Comparison of ENCODE assay signal across 8 mouse cellular contexts in genomic region chr11:23256803-23257704, GRCm38 (mm10). TPM values are rescaled to one million over a fixed set of nuclear protein-coding genes. Genes with fewer than 3 reads are reported as not detected.
A peak's percentile ranks its signal among the peaks of the same experiment; 100 is the strongest.
DNase-seq lines count a peak whose midpoint lies in the region; ATAC-seq and TF ChIP-seq lines count a peak whose summit lies in the region.

No protein-coding gene starts in this region.

- WGBS in hindbrain, embryonic 14.5 days, result under 1% methylated on average over 48 of the region's 48 CpGs

- DNase-seq in Patski (ENCODE audit: low read depth, low spot score), result peak; percentile 44
- DNase-seq in cerebellum, postnatal 25 days, result peak; percentile 66 to 71
- peak; percentile 24 to 44 for DNase-seq in frontal cortex, postnatal 25 days (ENCODE audit: low spot score in 2 of 2)
- DNase-seq in hindbrain, embryonic 14.5 days (ENCODE audit: low spot score), result peak; percentile 70
- peak; percentile 40 to 58 for DNase-seq in layer of hippocampus, postnatal 36 days
- DNase-seq in lung, postnatal 36 days, result peak; percentile 92
- peak; percentile 69 for DNase-seq in retina, embryonic 14.5 days (ENCODE audit: low spot score)
- DNase-seq in thymus, postnatal 4 days, result peak; percentile 81

- CTCF ChIA-PET in Patski (lab: Charles Lee), result no interaction called here

- peak overlapping the region; percentile 100 for H3K27ac ChIP-seq in hindbrain, embryonic 14.5 days

- no peaks in the 10 kb centered on the region for H3K27me3 ChIP-seq in Patski
- H3K27me3 ChIP-seq in hindbrain, embryonic 14.5 days (ENCODE audit: control insufficient read depth, insufficient read depth, low read length), result no peaks in the 10 kb centered on the region

- 0 out of 2 replicates have a peak, but pooled peaks cover 3% of the 10 kb centered on the region for H3K36me3 ChIP-seq in hindbrain, embryonic 14.5 days (replicated peaks; ENCODE audit: control insufficient read depth, insufficient read depth)

- POLR2A ChIA-PET in Patski (lab: Charles Lee), result interaction anchor here (1.4 kb wide), 1 partner anchor 266 kb away, joined by 4 read pairs; the partner anchor contains the start of gene Cct4

- TF ChIP-seq CTCF in Patski (IDR thresholded peaks at IDR 0.05), result no peak

- H3K9ac ChIP-seq in hindbrain, embryonic 14.5 days, result peak overlapping the region; percentile 99

- H3K4me2 ChIP-seq in hindbrain, embryonic 14.5 days (replicated peaks), result peak overlapping the region; percentile 96

- H3K4me3 ChIP-seq in hindbrain, embryonic 14.5 days (replicated peaks; ENCODE audit: low read length), result peak overlapping the region; percentile 95

- no peaks in the 10 kb centered on the region for H3K9me3 ChIP-seq in hindbrain, embryonic 14.5 days (ENCODE audit: control insufficient read depth, low read length)

- in situ Hi-C loops in Patski (cut with MboI; ENCODE audit: low pct_unique_long_range_greater_than_20kb), result no loop called here

- ATAC-seq in Patski, result peak; percentile 10
- no peak for ATAC-seq in hindbrain, embryonic 14.5 days (ENCODE audit: low FRiP score)

- H3K4me1 ChIP-seq in hindbrain, embryonic 14.5 days (replicated peaks; ENCODE audit: control insufficient read depth, insufficient read depth, low read length), result peaks cover 27% of the 10 kb centered on the region

RNA-seq across cellular contexts. Expression of gene Xpo1, which starts 1.2 kb away (rescaled TPM):
- 85.3 TPM for polyA plus RNA-seq in Patski (2021)
- 90.7 and 94.9 TPM in 2 replicates for polyA plus RNA-seq in hindbrain, embryonic 14.5 days (2014; fragmentation: Nextera tagmentation; extraction: Ambion mirVana)
- 10 to 100 TPM; 72.4 to 75.6 TPM for total RNA-seq in layer of hippocampus, postnatal 36 days (2021)

RNA-seq across cellular contexts. Expression of gene Usp34, which starts 49.6 kb away (rescaled TPM):
- polyA plus RNA-seq in Patski (2021), result 49.4 TPM
- 46.5 and 48.9 TPM in 2 replicates for polyA plus RNA-seq in hindbrain, embryonic 14.5 days (2014; fragmentation: Nextera tagmentation; extraction: Ambion mirVana)
- total RNA-seq in layer of hippocampus, postnatal 36 days (2021), result 10 to 100 TPM; 81.6 to 88.3 TPM

Comparison
In these comparisons a context has a peak if more than half of its experiments do, and no peak if none do; other contexts are left out.
1. DNase-seq: peak in every context shown above with its lines; median percentile 92 in lung, postnatal 36 days; 81 in thymus, postnatal 4 days; 70 in hindbrain, embryonic 14.5 days; 69 in retina, embryonic 14.5 days; 68 in cerebellum, postnatal 25 days; 49 in layer of hippocampus, postnatal 36 days; 44 in Patski; 34 in frontal cortex, postnatal 25 days.